Mouse (Mus musculus) midbrain, embryonic 11.5 days (tissue): ENCODE measurements around the gene Polh. TPM values are rescaled to one million over a fixed set of nuclear protein-coding genes. Genes with fewer than 3 reads are reported as not detected.
A peak's percentile ranks its signal among the peaks of the same experiment; 100 is the strongest.

Source experiments
- ATAC-seq: fragments of 200-750 bp; cut with Nextera tagmentation; 2 replicates; pipeline ENCODE4 v1.8.0; 2017; ENCODE audit warnings: moderate TSS enrichment, moderate library complexity; ENCODE audit not compliant: low FRiP score
- DNase-seq: peaks from one replicate; pipeline ENCODE4 v3.0.0; 2015; ENCODE audit warnings: low spot score; ENCODE audit errors: missing footprints
- H3K27ac ChIP-seq: fragments of 300-500 bp; sonication (generic); 2 replicates; pipeline ENCODE4 v1.5.1; 2014; ENCODE audit warnings: low read depth, low read length
- H3K27me3 ChIP-seq: fragments of 300-500 bp; sonication (generic); 2 replicates; pipeline ENCODE4 v1.6.1; 2014; ENCODE audit warnings: mild to moderate bottlenecking, low read length, moderate library complexity, mixed read lengths; ENCODE audit not compliant: control insufficient read depth, insufficient read depth
- H3K36me3 ChIP-seq: fragments of 300-500 bp; sonication (generic); 2 replicates; pipeline ENCODE4 v1.6.1; 2014; ENCODE audit warnings: mild to moderate bottlenecking, low read length, moderate library complexity, mixed read lengths; ENCODE audit not compliant: control insufficient read depth, insufficient read depth
- H3K4me1 ChIP-seq: fragments of 300-500 bp; sonication (generic); 2 replicates; pipeline ENCODE4 v1.6.1; 2014; ENCODE audit warnings: low read length; ENCODE audit not compliant: control insufficient read depth, insufficient read depth
- H3K4me2 ChIP-seq: fragments of 300-500 bp; sonication (generic); 2 replicates; pipeline ENCODE4 v1.6.1; 2014; ENCODE audit warnings: mild to moderate bottlenecking, moderate library complexity
- H3K4me3 ChIP-seq: fragments of 300-500 bp; sonication (generic); 2 replicates; pipeline ENCODE4 v1.5.1; 2014; ENCODE audit warnings: low read depth, low read length
- H3K9ac ChIP-seq: fragments of 300-500 bp; sonication (generic); 2 replicates; pipeline ENCODE4 v1.6.1; 2014; ENCODE audit warnings: low read length
- H3K9me3 ChIP-seq: fragments of 300-500 bp; sonication (generic); 2 replicates; pipeline ENCODE4 v1.6.1; 2016; ENCODE audit warnings: low read length; ENCODE audit not compliant: control insufficient read depth
- WGBS: fragments of 180-500 bp; shearing (Covaris S2); extraction: QIAGEN DNeasy Blood & Tissue Kit; methylation state at CpG from one replicate; pipeline ENCODE4 v1.1.7; 2014; 5-methylcytosine and 5-hydroxymethylcytosine counted together
- polyA plus RNA-seq: library from polyadenylated mRNA; unstranded; fragments of >200 nt; fragmentation: Nextera tagmentation; extraction: Ambion mirVana; gene quantifications from 2 replicates; pipeline ENCODE4 v1.2.1, GENCODE M21; 2014

Gene Polh
- polyA plus RNA-seq, 1 experiment from 2014 or later: 10.8 TPM

- WGBS: 84% methylated on average over 8 of the region's 8 CpGs
- Histone ChIP-seq H3K4me3 (no peak overlapping the region), H3K27ac (no peak overlapping the region), H3K36me3 (no peaks in the 10 kb centered on the region), H3K9me3 (no peaks in the 10 kb centered on the region), H3K9ac (no peak overlapping the region), H3K4me1 (peaks cover 18% of the 10 kb centered on the region), H3K27me3 (no peaks in the 10 kb centered on the region), H3K4me2 (no peak overlapping the region)
- ATAC-seq (no peak), DNase-seq (no peak)
Observed at GRCm38 (mm10) chr17:46157131-46157530, 45.3 kb downstream of the Polh start.

GRCm38 (mm10) chr17:46156680-46157079 lies 45.8 kb downstream of the Polh start:
- Histone ChIP-seq H3K27ac (no peak overlapping the region), H3K27me3 (no peaks in the 10 kb centered on the region), H3K4me2 (no peak overlapping the region), H3K36me3 (no peaks in the 10 kb centered on the region), H3K9ac (no peak overlapping the region), H3K4me1 (peaks cover 13% of the 10 kb centered on the region), H3K9me3 (no peaks in the 10 kb centered on the region), H3K4me3 (no peak overlapping the region)
- WGBS: 82% methylated on average over 5 of the region's 5 CpGs
- no peak for DNase-seq
- ATAC-seq: no peak

DNA sequence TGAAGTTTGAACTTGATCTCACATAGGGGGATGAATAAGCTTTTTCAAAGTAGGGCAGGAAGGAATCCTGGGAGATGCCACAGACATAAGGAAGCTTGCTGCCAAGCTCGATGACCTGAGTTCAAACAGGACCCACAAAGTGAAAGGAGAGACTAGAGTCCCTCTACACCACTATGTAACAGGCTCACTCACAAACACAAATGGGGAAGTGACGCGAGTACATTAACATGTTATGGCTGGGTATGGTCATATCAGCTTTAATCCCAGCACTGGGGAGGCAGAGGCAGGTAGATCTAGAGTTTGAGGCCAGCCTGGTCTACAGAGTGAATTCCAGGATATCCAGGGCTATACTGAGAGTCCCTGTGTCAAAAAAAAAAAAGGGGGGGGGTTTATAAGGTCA lies 48.1 kb downstream of the Polh start:
- DNase-seq: peak; percentile 70
- H3K4me2 ChIP-seq: no peak overlapping the region
- H3K27me3 ChIP-seq: no peaks in the 10 kb centered on the region
- no peak overlapping the region for H3K9ac ChIP-seq
- H3K27ac ChIP-seq: no peak overlapping the region
- H3K9me3 ChIP-seq: no peaks in the 10 kb centered on the region
- no peaks in the 10 kb centered on the region for H3K36me3 ChIP-seq
- no peak for ATAC-seq
- peaks cover 5% of the 10 kb centered on the region for H3K4me1 ChIP-seq
- no peak overlapping the region for H3K4me3 ChIP-seq
- 89% methylated on average over 3 of the region's 3 CpGs for WGBS

DNA sequence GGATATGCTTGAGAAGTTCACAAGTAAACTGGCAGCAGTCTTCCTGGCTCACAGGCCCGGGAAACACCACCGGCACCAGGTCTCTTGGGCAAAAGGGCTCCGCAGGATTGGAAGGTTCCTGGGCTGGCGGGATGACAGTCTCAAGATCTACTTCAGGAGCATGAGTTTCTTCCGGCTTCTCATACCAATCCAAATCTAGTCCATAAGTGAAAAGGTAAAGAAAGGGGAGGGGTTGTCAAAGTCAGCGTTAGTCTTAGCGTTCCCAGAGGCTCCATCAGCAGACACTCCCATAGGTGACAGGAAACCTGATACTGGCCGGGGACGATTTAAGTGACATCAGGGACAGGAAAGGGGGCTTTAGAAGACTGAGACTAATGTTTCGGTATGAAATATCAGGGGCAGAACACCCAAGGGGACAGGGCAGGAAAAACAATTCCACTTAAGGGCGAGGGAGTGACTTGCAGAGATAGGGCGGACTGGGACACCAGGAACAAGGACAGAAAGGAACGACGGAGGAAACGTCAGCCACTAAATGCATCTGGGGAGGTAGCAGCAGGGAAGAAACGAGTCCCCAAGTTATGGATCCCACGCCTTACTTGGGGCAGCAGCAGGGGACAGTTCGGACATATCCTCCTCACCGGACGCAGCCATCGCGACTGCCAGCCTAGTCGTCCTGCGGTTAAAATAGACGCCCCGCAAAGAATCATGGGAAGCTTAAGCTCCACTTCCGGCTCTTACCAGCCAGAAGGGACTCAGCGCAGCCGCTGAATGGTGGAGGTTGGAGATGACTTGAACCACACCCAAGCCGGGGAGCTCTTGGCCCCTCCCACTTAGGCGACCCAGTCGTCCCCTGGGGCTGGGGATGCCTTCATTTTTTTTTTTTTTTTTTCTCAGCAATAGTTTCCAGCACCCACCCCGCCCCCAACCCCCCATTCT lies 49.3 kb downstream of the Polh start, which contains the start of gene Mad2l1bp:
Gene Mad2l1bp (minus strand): TSS at position 707 of the 936 bp plus-strand sequence.
- Histone ChIP-seq H3K4me1 (peaks cover 5% of the 10 kb centered on the region), H3K36me3 (peaks cover 1% of the 10 kb centered on the region; the same call in 1 of the 2 replicates), H3K9me3 (no peaks in the 10 kb centered on the region), H3K27ac (no peak within 1 kb of the TSS), H3K4me2 (peak within 1 kb of the TSS; percentile 75), H3K9ac (peak within 1 kb of the TSS; percentile 71), H3K27me3 (no peaks in the 10 kb centered on the region), H3K4me3 (peak within 1 kb of the TSS; percentile 54)
- 9% methylated on average over 33 of the region's 33 CpGs for WGBS
- DNase-seq (peak; percentile 98), ATAC-seq (peak; percentile 93)

GRCm38 (mm10) chr17:46143578-46144423 lies 58.6 kb downstream of the Polh start, which contains the start of gene Rsph9:
Gene Rsph9 (minus strand): TSS chr17:46144216.
- Histone ChIP-seq H3K4me2 (peak within 1 kb of the TSS; percentile 78), H3K4me1 (peaks cover 5% of the 10 kb centered on the region), H3K27me3 (no peaks in the 10 kb centered on the region), H3K9ac (peak within 1 kb of the TSS; percentile 29), H3K9me3 (no peaks in the 10 kb centered on the region), H3K27ac (no peak within 1 kb of the TSS), H3K4me3 (peak within 1 kb of the TSS; percentile 35), H3K36me3 (peaks cover 8% of the 10 kb centered on the region; the same call in 1 of the 2 replicates)
- DNase-seq (peak; percentile 96), ATAC-seq (peak; percentile 93)
- WGBS: 7% methylated on average over 37 of the region's 37 CpGs

DNA sequence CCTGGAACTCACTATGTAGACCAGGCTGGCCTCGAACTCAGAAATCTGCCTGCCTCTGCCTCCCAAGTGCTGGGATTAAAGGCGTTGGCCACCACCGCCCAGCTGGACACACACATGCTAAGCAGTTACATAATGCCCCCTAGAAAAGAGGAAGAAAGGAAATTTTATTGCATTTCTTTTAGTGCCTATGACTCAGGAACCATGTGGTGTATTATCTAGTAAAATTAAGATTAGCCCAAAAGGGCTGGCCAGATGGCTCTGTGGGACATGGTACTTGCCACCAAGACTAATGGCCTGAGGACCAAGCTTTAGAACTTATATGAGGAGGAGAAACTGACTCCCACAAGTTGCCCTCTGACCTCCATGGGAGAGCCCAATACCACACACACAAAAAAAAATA lies 62.6 kb downstream of the Polh start:
- Histone ChIP-seq H3K4me3 (no peak overlapping the region), H3K4me1 (peaks cover 5% of the 10 kb centered on the region), H3K9ac (no peak overlapping the region), H3K27ac (no peak overlapping the region), H3K4me2 (no peak overlapping the region), H3K27me3 (no peaks in the 10 kb centered on the region), H3K9me3 (no peaks in the 10 kb centered on the region), H3K36me3 (no peaks in the 10 kb centered on the region)
- WGBS: 88% methylated on average over 3 of the region's 3 CpGs
- ATAC-seq (no peak), DNase-seq (peak; percentile 45)

DNA sequence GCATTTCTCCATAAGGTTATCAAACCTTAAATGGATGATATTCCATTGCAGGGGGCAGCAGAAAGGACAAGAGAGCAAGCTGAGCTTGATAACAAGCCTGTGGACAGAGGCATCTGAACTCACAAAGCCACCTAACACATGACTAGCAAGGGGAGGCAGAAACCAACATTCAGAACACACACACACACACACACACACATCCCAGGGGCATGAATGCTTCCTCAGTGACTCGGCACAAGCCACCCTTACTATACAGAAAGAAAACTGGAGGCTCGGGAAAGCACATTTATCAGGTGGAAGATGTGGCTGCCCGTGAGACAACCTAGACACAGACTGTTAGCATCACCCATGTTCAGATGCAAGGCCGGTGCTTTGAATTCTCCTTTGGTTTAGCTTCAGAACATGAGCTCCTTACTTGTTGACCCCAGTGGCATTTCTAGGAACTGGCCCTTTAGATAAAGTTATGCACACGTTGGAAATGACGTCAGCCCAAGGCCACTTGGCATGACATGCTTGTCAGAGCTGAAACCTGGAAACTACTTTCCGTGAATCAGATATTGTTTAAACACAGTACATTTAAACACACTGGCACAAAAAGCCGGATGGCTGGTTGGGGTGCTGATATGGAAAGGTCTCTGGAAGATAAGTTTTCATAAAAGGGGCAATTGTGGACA lies 63.7 kb downstream of the Polh start:
- no peak overlapping the region for H3K27ac ChIP-seq
- ATAC-seq (no peak), DNase-seq (peak; percentile 47)
- peaks cover 5% of the 10 kb centered on the region for H3K4me1 ChIP-seq
- WGBS: 85% methylated on average over 8 of the region's 8 CpGs
- H3K9me3 ChIP-seq: no peaks in the 10 kb centered on the region
- H3K36me3 ChIP-seq: no peaks in the 10 kb centered on the region
- no peak overlapping the region for H3K4me2 ChIP-seq
- H3K9ac ChIP-seq: no peak overlapping the region
- no peaks in the 10 kb centered on the region for H3K27me3 ChIP-seq
- H3K4me3 ChIP-seq: no peak overlapping the region

GRCm38 (mm10) chr17:46132862-46133261 lies 69.6 kb downstream of the Polh start:
- DNase-seq (no peak), ATAC-seq (no peak)
- Histone ChIP-seq H3K4me2 (no peak overlapping the region), H3K27ac (no peak overlapping the region), H3K9me3 (no peaks in the 10 kb centered on the region), H3K36me3 (peaks cover 4% of the 10 kb centered on the region; the same call in 1 of the 2 replicates), H3K4me1 (no peaks in the 10 kb centered on the region), H3K27me3 (no peaks in the 10 kb centered on the region), H3K9ac (no peak overlapping the region), H3K4me3 (no peak overlapping the region)
- 77% methylated on average over 8 of the region's 8 CpGs for WGBS
